Mouse (Mus musculus): Measurements from ENCODE around the gene Mindy2.

Mindy2 gene

DNA sequence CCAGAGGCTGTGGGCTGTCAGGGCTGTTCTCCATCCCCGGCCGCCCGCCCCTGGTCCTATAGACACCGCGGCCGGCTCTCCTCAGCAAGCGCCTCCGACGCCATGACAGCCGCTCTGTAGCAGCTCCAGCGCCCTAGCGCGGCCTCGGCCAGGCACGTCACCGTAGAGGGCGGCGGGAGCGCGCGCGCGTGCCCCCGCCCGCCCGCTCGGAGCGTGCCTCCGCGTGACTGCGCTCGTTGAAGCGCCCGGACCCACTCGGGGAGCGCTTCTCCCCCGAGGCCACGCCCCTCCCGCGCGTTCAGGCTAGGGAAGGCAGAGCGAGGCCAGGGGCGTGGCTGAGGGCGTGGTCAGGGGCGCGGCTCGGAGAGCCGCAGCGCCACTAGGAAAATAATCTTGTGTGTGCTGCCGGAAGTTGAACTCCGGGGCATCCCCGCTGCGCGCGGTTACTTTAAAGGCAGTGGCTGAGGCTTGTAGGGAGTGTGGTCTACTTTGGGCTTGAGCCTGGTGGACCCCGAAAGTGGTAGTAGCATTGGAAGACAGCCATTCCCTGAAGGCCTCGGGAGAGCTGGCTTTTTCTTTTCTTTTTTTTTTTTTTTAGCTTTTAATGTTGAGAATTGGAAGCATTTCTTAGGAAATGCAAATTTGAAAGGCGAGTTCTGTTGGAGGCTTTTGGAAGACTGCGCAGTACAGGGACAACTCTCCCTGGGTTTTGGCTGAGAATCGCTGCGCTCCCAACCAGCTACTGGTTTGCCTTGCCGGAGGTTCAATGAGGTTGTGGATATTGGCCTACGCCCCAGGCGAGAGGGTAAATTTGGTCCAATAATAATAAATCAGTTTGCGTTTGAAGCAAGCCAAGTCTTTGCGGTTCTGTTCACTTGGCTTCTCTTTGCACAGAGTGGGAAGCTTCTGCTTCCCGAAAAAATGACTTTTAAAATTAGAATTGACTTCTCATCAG, at the start of gene Mindy2:
TSS of gene Mindy2 (minus strand) at position 162 of the 955 bp plus-strand sequence.
- peak; percentile 98 for DNase-seq (ENCODE audit: low spot score)

GRCm38 (mm10) chr9:70706444-70706843, 49.5 kb upstream of the Mindy2 start:
- DNase-seq (ENCODE audit: low spot score): no peak

DNA sequence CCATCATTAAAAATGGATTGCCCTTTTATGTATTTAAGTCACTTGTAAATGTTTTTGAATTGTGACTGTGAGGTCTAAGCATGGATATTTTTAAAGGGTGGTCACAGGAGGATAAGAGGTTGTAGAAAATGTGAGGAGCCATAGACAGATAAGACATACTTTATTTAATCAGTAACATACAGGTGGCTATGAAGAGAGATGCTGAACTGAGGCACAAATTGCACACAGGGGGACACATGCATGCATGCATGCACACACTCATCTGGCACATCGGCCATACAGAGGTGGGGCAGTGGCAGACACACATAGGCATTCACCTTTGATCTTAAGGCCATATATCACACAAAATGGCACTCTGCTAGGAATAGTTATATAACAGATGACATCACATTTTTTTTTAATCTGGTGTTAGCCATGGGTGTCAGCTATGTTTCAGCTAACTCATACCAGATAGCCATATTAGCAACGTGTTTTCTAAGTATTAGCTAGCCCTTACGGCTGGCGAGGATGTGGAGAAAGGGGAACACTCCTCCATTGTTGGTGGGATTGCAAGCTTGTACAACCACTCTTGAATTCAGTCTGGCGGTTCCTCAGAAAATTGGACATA, 46.7 kb upstream of the Mindy2 start:
- DNase-seq (ENCODE audit: low spot score): no peak

DNA sequence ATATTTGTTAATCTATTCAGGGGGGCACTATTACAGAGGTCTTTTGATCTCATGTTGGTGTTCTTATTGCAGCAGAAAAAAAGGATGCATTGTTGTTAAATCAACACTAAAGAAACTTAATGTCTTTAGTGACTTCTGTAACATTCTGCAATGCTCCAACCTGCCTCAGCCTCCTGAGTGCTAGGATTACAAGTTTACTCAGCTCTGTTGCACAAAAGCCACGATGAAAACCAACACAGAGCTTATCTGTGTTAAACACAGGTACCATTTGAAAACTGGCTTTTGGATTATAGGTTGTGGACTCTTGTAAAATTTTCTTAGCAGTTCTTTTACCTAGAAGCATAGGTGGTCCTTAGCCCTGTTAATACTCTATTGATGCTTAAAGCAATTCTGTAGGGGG, 41.1 kb upstream of the Mindy2 start:
- no peak for DNase-seq (ENCODE audit: low spot score)

- no peak for DNase-seq (ENCODE audit: low spot score)
These were observed 38.7 kb upstream of the Mindy2 start for GRCm38 (mm10) chr9:70695723-70696122.

- no peak for DNase-seq (ENCODE audit: low spot score)
These were observed 35.1 kb upstream of the Mindy2 start for GRCm38 (mm10) chr9:70691772-70692693.

DNA sequence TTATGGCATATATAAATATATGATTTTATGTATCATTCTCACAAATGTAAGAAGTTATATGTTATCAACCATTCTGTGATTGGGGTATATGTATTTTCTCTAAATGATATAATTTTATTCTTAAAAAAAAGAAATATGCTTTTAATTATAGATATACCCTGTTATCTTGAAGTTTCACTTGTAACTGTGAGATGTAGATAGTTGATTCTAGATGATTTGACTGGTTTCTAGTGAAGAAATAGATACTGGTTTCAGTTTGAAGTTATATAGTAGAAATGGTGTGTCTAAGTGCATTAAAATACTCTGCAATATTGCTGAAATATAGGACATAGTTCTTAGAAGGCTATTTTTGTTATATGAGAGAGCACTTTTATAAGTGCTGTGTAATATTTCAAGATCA, 33.6 kb upstream of the Mindy2 start:
- DNase-seq (ENCODE audit: low spot score): no peak

DNA sequence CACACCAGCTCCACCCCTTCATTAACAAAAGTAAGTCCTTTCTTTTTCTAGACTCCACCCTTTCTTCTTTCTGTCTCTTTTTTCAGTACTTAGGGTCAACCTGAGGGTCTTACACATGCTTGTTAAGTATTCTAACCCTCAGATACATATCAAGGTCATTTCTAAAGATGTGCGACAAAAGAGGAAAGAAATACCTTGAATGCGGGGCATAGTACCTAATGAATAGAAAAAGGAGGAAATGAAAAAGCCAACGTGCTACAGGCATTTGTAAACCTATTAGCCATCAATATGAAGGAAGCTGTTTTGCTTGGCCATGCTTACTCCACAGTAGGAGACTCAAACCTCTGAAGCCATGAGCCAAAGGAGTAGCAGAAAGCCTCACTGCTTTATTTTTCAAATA, 33.0 kb upstream of the Mindy2 start:
- DNase-seq (ENCODE audit: low spot score): no peak

DNA sequence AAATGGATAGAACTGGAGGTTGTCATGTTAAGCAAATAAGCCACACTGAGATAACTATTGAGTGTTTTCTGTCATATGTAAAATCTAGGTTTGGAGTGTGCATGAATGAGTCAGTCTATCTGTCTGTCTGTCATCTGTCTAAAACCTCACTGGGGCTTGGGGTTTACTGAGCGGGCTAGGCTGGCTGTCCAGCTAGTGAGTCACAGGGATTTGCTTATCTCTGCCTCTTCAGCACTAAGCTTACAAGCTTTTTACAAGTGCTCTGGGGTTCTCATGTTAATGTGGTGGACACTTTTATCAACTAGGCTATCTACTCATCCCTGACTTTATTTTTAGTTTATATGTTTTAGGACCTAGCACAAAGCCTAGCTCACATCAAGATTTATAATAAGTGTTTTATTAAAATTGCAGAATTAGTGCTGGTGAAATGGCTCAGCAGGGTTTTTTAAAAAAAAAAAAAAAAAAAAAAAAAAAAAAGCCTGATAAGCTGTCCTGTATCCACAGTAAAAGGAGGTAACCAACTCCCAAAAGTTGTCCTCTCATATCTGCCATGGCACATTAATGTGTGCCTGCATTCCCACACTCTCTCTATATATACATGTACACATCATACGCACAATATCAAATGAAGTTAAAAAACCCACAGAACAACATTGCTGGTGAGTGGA, 31.5 kb upstream of the Mindy2 start:
- DNase-seq (ENCODE audit: low spot score): no peak

DNA sequence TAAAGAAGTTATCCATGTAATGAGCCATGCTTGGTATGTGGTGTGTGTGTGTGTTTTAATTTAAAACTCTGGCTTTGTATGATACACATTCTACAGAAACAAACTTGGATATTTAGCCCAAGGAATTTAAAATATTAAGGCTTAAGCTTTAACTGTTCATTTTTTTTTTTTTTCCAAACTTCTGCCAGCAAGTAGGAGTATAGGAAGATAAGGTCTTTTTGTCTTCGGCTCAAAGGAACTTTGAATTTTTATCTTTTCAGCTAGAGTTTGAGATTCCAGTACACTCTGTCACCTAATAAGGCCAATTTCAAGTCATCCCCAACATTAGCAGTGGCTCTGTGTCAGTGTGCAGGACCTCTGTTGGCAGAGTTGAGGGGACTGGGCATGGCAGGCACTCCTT, 25.2 kb upstream of the Mindy2 start:
- no peak for DNase-seq (ENCODE audit: low spot score)

GRCm38 (mm10) chr9:70679132-70680091, 22.4 kb upstream of the Mindy2 start:
- DNase-seq (ENCODE audit: low spot score): peak; percentile 77

GRCm38 (mm10) chr9:70678682-70679131, 21.7 kb upstream of the Mindy2 start, which contains the start of gene Adam10:
Adam10 (plus strand) TSS chr9:70678997.
- DNase-seq (ENCODE audit: low spot score): peak; percentile 99

- DNase-seq (ENCODE audit: low spot score): no peak
These were observed 19.0 kb upstream of the Mindy2 start for GRCm38 (mm10) chr9:70675961-70676360.

- DNase-seq (ENCODE audit: low spot score): no peak
These were observed 18.1 kb upstream of the Mindy2 start for GRCm38 (mm10) chr9:70675117-70675516.

GRCm38 (mm10) chr9:70673656-70674055, 16.7 kb upstream of the Mindy2 start:
- no peak for DNase-seq (ENCODE audit: low spot score)

DNA sequence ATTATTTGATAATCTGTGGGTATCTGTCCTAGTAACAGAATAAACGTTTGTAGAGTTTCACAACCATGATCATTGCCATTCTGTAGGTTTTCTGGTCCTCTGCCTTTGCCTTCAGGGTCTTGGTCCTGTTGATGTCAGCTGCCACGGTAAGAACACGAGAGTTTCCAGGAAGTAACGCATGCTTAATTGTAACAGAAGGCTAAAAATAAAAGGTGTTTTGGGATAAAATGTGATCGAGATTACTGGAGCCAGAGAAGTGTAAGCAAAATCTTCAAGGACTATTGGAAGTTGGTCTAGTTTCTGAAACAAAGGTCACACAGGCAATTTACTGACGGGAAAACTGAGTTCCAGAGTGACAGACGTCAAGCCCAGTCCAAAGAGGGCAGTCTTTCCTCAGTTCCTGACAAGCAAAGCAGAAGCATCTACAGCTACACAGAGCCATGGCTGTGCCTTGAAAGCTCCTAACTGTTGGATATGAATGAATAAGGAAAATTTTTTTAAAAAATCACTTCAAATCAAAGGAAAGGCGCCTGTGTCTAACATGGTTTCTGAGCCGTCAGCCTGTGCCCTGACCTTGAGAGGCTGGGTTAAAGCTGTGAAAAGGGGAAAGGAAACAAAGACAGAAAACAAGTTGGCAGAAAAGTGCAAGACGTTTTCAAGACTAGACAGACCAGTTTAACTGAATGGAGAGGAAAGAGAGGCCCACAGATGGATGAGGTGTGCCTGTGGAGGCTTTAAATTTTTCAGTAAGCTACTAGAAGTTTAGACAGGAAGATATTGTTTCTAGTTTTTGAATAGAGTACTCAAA, 15.0 kb upstream of the Mindy2 start:
- DNase-seq (ENCODE audit: low spot score): no peak

DNA sequence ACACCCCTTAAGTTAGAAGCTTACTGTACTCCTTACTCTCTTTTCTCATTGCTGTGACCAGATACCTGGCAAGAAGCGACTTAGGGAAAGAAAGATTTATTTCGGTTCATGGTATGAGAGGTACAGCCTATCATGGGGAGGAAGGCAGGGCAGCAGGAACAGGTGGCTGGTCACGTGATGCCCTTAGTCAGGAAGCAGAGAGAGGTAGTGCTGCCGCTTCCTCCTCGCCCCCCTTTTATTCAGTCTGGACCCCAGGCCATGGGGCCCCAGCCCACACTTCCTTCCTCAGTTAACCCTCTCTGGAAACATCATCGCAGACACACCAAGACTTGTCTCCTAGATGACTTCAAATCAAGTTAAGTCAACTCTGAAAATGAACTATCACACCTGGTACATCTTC, 14.3 kb upstream of the Mindy2 start:
- DNase-seq (ENCODE audit: low spot score): no peak

- DNase-seq (ENCODE audit: low spot score): no peak
These were observed 13.4 kb upstream of the Mindy2 start for GRCm38 (mm10) chr9:70670381-70670780.

GRCm38 (mm10) chr9:70669197-70669596, 12.2 kb upstream of the Mindy2 start:
- DNase-seq (ENCODE audit: low spot score): no peak

DNA sequence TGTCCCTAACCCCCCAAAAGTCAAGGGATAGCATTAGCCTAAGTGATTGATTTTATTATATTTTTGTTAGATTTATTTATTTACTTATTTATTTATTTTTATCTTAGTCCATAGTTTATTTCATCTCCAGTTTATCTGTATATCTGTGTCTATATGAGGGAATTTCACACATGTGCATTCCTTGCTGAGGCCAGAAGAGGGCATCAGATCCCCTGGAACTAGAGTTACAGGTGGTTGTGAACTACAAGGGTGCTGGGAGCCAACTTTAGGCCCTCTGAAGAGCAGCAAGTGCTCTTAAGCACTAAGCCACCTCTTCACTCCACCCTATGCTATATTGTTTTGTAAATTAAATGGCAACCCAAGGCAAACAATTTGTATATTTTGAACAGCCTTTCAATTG, 11.1 kb upstream of the Mindy2 start:
- no peak for DNase-seq (ENCODE audit: low spot score)
